Mouse (Mus musculus) CD4-positive, CD25-positive, alpha-beta regulatory T cell, adult 9 weeks (primary cell): ENCODE data around the gene Ppwd1. TPM values are rescaled to one million over a fixed set of nuclear protein-coding genes. Genes with fewer than 3 reads are reported as not detected.

Experiments
- polyA plus RNA-seq: library from polyadenylated mRNA; unstranded; fragments of 100-300 nt; shearing (Covaris generic); gene quantifications from one replicate; pipeline ENCODE4 v1.2.1, GENCODE M21; 2017

Gene Ppwd1
- polyA plus RNA-seq, result 10.3 TPM

DNA sequence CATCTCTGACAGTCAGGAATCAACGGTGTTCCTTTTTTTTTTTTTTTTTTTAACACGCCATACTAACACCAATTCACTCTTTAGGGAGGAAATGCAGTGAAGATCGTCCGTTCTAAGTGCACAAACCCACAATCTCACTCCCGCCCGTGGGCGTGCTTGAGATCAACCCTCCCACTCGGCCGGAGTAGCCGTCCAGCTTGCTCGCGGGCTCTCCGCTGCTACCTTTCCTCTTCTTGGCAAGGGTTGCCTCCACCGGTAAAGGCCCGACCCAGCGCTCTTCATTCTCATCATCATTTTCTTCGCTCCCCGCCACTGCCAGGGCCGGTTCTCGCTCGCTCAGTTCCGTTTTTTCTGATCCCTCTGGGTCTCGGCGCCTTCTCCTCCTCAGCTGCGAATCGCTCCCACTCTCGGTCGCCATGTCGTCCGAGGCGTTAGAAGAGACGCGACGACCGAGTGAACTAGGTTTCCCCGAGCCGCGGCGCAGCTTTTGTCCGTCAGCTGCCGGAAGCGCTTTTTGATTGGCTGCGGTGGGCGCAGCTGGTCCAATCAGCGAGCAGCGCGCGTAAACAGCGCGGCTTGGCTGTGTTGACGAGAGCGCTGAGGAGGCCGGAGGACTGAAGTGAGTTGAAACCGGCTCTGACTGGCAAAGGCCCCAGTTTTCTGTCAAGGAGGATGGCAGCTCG is at the start of gene Ppwd1, which contains the start of gene Cenpk:
Gene Ppwd1 (minus strand): TSS at position 460 of the 683 bp plus-strand sequence.
Gene Cenpk (plus strand): TSS at position 228 of the 683 bp plus-strand sequence.

GRCm38 (mm10) chr13:104178650-104179121 is 50.0 kb downstream of the Ppwd1 start, which contains the start of gene Trim23:
Gene Trim23 (plus strand): TSS chr13:104178797.

DNA sequence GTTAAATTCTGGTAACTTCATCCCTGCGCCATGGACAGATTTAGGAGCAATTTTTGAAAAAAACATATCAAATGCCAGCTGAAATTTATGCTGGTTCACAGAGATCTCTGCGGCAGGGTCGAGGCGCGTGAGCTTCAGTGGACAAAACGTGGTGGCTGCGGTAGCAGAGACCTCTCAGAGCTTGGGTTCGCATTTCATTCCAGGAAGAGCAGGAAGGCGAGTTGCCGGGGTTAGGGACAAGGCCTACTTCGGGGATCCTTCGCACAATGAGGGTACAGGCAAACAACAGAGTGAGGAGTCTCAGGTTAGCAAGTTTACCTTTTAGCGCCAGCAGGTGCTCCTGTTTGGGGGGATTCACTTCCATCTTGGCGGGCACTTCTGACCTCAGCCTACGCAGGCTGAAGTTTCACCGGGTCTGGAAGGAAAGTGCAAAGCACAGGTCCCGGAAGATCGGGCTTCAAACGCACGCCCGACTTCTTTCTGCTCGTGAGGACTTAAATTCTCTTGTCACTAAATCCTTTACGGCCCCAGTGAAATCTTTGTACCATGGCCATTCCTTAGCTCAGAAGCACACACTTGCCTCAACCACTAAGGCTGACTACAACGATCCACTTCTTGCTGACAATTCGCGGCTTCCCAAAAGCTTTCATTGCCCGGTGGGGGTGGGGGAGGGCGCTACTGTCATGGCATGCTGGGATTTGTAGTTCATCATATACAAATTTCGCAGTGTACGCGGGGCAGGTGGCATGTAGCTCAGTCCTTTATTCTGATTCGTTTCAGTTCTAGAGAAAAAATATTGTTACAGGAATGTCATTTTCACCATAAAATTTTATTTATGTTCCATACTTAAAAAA is 50.6 kb downstream of the Ppwd1 start, which contains the start of gene Trappc13:
Gene Trappc13 (minus strand): TSS at position 674 of the 854 bp plus-strand sequence.

Other genes starting within 250 kb of the Ppwd1 start
- 16.9 TPM for gene Nln, start 119.2 kb downstream of the Ppwd1 start, polyA plus RNA-seq
- 0.32 TPM for gene Sgtb, start 119.1 kb downstream of the Ppwd1 start, polyA plus RNA-seq
- gene Trappc13, start 50.4 kb downstream of the Ppwd1 start, polyA plus RNA-seq, result 48.5 TPM
- 23.7 TPM for gene Trim23, start 50.0 kb downstream of the Ppwd1 start, polyA plus RNA-seq
- 3.5 TPM for gene Cenpk, start 232 bp downstream of the Ppwd1 start, polyA plus RNA-seq
- gene Adamts6, start 59.0 kb upstream of the Ppwd1 start, polyA plus RNA-seq, result 34.0 TPM